Mouse (Mus musculus) embryo, embryonic 10.5 days (tissue): ENCODE measurements around the gene Rfx2.

Experiments used
- DNase-seq: peaks from one replicate; pipeline ENCODE4 v3.0.0-alpha.2; 2015; ENCODE audit warnings: low spot score

Rfx2 gene

GRCm38 (mm10) chr17:56832918-56833317, 2.1 kb upstream of the Rfx2 start:
- DNase-seq: no peak

DNA sequence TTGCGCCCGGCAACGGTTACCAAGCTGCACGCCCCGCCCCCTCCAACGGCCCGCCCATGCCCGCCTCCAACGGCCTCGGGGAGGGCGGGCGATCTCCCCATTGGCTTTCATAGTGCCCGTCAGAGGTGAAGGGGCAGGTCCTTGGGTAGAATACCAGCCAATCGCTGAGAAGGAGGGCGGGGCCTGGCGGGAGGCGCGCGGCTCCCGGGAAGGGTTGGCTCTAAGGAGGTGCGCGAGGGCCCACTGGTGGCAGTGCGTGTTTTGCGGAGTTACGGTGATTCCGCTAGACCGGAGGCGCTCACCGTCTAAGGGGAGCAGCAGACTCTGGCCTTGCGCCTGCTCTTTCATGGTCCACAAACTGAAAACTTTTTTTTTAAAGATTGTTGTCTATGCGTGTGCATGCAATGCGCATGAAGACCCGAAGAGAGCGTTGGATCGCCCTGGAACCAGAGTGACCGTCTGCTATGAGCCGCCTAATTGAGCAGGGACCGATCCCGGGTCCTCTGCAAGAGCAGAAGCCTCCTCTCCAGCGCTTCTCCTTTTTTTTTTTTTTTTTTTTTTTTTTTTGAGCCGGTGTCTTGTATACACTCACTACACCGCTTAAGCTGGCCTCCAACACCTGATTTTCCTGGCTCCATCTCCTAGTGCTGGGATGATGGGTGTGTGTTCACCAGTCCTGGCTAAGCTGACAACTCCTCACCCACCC, 451 bp upstream of the Rfx2 start:
- peak; percentile 98 for DNase-seq

DNA sequence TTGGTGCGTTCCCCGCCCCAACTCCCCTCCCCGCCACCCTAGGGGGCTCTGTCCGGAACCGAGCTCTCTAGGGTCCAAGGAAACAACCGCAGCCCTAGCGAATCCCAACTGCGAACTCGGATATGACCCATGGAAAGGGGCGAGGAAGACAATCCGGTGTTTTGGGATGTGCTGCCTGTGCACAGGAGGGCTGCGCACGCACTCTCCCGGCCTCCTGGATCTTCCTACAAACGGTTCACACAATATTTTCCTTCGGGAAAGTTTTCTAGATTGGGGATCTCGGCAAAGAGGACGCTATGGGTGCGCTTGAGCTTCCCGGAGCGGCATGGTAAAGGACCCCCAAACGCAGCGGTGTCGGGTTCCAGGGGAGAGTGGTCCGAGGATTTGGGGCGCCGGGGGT, 1.0 kb downstream of the Rfx2 start:
- DNase-seq: peak; percentile 60

DNA sequence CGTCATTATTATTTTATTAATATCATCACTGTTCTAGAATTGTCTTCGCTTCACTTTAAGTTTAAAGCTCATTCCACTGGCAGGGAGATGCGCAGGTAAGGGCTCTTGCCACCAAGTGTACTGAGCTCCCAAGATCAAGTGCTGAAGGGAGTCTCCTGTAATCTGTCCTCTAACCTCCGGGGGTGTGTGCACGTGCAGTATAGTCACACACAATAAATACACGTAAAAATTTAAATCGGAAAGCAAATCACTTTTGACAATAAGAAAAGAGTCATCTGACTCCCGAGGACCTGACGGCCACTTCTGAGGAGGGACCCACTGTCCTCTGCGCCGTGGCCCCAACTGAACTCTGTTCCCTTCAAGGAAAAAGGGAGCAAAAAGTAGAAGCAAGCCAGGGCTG, 1.6 kb downstream of the Rfx2 start:
- DNase-seq: peak; percentile 17

GRCm38 (mm10) chr17:56826718-56827117, 4.1 kb downstream of the Rfx2 start:
- DNase-seq: no peak

- no peak for DNase-seq
Measured at GRCm38 (mm10) chr17:56823352-56823751, 7.5 kb downstream of the Rfx2 start.

DNA sequence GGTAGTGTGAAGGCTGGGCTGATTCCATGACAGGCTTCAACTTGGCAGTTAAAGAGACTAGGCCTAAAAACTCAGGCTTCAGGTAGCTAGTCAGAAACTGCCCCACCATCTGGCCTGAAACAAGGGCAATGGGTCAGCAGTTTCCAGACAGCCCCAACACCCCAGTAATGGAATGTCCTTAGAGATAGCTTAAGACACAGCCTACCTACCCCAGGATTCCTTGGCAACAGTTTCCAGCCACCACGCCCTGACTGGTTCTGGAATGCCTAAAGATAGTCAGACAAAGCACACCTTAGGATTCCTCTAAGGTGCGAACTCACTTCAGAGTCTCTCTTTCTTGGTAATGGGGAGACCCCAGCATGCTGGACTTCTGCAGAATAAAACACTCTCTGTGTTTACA, 8.4 kb downstream of the Rfx2 start:
- DNase-seq: no peak

DNA sequence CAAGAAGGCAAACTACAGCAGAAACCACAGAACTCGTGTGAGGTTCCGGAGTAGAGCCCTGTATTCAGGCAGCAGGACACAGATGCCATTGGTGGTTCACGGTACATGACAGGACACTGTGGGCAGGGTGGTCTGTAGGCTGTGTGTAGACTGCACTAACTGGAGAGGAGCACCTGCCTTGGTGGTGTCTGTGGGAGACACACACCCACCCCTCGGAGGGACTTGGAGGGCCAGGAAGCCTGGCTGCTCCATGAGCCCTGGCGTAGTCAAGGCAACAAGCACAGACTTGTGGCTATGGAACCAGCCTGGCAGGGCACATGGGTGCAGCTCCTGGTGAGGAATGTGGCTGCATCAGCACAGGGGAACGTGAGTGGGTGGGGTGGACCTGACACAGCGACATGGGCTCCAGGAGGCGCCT, 11.1 kb downstream of the Rfx2 start:
- DNase-seq: no peak

GRCm38 (mm10) chr17:56819032-56819545, 11.7 kb downstream of the Rfx2 start:
- no peak for DNase-seq

GRCm38 (mm10) chr17:56818067-56818636, 12.7 kb downstream of the Rfx2 start:
- peak; percentile 30 for DNase-seq

DNA sequence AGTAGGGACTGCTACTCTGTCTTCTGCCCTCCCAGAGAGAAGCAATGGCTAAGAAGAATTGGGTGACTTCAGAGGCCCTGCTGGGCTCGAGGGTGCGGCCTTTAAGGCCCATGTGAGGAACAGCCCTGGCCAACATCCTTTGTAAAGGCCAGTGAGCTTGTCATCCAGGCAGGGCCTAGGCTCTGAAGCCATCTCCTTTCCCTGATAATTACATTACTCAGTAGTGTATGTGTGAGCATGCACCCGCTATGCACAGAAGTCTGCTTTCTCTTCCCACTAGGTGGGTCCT, 15.8 kb downstream of the Rfx2 start:
- DNase-seq: no peak

DNA sequence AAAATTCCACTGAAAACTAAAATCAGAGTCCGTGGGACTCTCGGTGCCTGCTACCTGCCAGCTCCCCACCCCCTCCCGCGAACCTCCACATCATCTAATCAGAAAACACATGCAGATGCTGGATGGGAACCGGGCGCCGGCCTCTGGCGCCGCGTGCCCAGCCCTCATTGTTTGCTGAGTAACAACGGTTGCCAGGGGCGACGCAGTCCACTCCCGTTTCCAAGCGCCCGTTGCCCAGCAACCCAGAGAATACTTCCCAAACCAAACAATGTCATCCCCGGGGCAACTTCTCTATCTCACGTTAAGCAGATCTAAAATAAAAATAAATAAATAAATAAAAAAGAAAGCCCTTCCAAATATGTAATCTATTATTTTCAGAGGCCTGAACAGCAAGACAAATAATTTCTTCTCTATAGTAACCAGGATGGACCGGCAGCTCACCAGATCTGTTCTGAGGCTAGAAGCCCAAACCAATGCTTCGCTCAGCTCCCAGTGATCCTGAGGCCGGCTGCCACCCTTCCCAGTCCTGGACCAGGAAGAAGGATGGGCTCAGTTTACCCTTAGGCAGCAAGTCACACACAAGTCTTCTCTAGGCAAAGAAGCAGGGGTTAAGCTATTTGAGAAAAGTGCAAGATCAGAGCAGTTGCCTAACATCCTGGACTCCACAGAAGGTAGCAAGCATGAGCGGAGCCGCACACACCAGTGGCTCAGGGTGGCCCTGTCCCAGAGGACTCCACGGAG, 16.3 kb downstream of the Rfx2 start:
- peak; percentile 97 for DNase-seq

- DNase-seq: peak; percentile 73
Measured at GRCm38 (mm10) chr17:56810245-56810644, 20.6 kb downstream of the Rfx2 start.

DNA sequence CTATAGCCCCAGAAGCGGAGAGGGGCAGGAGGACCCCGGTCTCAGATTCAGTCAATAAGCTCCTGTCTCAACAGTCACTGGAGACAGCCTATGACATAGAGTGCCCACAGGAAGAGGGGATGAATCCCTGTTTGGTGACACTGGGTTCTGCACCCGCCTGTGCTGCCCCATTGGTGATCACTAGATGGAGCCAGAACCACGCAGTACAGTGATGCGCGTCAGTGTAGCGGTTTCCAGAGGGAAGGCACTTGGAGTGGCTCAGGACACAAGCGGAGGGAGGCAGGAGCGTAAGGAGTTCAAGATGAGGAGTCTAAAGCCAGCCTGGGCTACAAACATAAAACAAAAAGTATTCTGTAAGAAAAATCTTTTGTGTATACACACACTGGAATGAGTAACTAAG, 22.3 kb downstream of the Rfx2 start:
- peak; percentile 89 for DNase-seq

- peak; percentile 22 for DNase-seq
Measured at GRCm38 (mm10) chr17:56805784-56806183, 25.0 kb downstream of the Rfx2 start.

DNA sequence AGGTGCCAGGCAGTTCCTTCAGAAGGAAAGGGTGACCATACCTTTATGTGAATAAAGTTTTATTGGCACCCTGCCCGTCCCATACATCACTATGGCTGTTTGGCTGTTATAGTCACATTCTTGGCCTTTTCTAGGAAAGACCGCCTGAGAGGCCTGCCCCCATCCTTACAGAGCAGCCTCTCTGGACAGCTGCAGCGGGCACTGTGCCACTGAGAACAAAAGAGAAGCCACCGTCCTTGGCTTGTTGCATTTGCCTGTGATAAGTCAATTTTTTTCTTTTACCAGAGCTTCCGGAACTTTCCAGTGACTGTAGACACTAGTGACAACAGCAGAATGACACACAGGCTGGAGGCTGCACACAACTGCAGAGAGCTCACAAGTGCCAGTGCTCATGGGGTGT, 25.9 kb downstream of the Rfx2 start:
- no peak for DNase-seq

- DNase-seq: no peak
Measured at GRCm38 (mm10) chr17:56802065-56802464, 28.7 kb downstream of the Rfx2 start.

DNA sequence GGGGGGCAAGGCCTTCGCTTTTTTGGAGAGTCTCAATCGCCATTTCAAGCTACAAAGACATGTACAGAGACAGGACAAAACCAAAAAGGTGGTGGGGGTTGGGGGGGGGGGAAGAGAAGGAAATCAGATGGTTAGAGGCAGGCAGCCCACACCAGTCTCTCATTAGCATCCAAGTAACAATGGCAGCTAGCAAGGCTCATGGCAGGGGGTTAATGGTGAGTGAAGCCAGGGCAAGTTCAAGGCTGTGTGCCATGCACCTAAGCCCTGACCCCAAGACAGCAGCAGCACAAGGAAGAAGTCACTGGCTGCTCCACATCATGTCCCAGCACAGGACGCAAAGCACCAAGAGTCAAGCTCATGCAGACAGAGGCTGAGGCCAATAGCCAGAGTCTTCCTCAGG, 31.5 kb downstream of the Rfx2 start:
- DNase-seq: no peak

- no peak for DNase-seq
Measured at GRCm38 (mm10) chr17:56793614-56794319, 37.0 kb downstream of the Rfx2 start.

DNA sequence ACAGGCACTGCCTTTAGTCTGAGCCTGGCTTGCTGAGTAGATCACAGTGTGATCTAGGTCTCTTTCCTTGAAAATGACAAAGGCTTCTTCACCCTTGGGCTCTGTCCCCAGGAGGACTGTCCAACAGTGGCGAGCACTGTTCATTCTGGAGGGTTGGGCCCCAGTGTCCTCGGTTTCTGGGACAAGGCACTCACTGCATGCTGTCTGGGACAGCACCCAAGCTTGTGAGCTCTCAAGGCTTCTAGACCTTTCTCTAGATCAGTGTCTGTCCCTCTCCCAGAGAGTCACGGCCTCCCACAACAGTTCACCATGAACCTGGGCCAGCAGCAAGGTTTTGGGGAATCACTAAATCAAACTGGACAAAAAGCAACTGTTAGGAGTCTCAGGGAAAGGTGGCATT, 38.2 kb downstream of the Rfx2 start:
- no peak for DNase-seq

GRCm38 (mm10) chr17:56789286-56789685, 41.5 kb downstream of the Rfx2 start:
- DNase-seq: no peak

DNA sequence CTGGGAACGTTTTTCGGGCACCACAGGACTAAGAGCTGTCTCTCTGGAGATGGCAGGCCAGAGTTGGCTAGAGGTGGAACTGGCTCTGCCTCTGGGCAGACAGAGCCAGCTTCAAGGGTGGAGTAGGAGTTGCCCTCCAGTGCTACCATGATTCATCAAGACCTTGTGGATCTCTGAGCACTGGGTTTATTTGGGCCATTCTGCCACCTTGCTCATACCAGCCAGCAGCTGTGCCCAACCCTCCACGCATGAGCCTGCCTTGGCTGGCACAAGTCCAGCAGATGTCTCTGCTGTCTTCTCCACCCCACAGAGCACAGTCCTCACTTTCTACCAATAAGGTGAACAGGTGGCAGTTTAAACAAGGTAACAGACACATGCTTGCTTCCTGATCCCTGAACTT, 41.9 kb downstream of the Rfx2 start:
- DNase-seq: no peak
